Mouse (Mus musculus): ENCODE measurements around the gene Avpi1.
A peak's percentile ranks its signal among the peaks of the same experiment; 100 is the strongest.
"Not testable (repeated sequence)": the region's sequence is repeated elsewhere in the genome, so short reads cannot be mapped to it uniquely, and the experiment has no call there.

The Avpi1 gene

GRCm38 (mm10) chr19:42115783-42116335 lies 13.0 kb downstream of the Avpi1 start:
- no peak for DNase-seq (ENCODE audit: low read depth, low spot score)

- DNase-seq (ENCODE audit: low read depth, low spot score): no peak
These were observed 24.2 kb downstream of the Avpi1 start for GRCm38 (mm10) chr19:42104681-42105080.

- no peak for DNase-seq (ENCODE audit: low read depth, low spot score)
These were observed 29.5 kb downstream of the Avpi1 start for GRCm38 (mm10) chr19:42099406-42099805.

- peak; percentile 70 for DNase-seq (ENCODE audit: low read depth, low spot score)
These were observed 38.2 kb downstream of the Avpi1 start for GRCm38 (mm10) chr19:42090637-42091141.

GRCm38 (mm10) chr19:42089748-42090595 lies 38.9 kb downstream of the Avpi1 start, which contains the start of gene Pi4k2a:
Gene Pi4k2a (plus strand): TSS chr19:42090470.
- peak; percentile 100 for DNase-seq (ENCODE audit: low read depth, low spot score)

DNA sequence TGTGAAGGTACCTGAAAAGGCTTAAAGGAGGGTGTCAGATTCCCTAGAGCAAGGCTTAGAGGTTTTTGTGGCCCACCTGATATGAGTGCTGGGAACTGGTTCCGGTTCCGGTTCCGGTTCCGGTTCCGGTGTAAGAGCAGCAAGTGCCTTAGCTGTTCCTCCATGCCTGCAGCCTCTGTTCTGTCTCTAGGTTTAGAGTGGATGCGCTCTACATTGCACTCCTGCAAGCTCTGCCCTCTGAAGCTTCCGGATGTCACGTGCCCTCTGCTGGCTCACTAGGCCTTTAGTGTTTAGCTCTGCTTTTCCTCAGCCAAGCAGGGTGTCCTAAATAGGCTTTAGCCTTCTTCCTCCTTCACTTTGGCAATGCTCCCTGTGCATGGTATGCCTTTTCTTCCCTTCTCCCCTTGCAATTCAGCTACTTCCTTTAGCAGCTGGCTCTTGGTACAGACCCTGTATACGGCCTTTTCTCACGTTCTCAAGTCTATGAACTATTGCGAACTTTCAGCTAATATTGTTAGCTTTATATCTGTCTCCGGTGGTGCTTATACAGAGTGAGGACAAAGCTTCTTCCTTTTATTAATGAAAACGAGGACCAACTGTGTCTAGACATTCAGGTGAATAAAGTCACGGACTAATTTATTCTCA lies 39.6 kb downstream of the Avpi1 start:
- peak; percentile 85 for DNase-seq (ENCODE audit: low read depth, low spot score)

GRCm38 (mm10) chr19:42086166-42086565 lies 42.7 kb downstream of the Avpi1 start, which contains the start of gene Morn4:
Gene Morn4 (minus strand): TSS chr19:42086357.
- peak; percentile 97 for DNase-seq (ENCODE audit: low read depth, low spot score)

GRCm38 (mm10) chr19:42085690-42086089 lies 43.2 kb downstream of the Avpi1 start:
- DNase-seq (ENCODE audit: low read depth, low spot score): no peak

- DNase-seq (ENCODE audit: low read depth, low spot score): not testable (repeated sequence)
These were observed 47.2 kb downstream of the Avpi1 start for GRCm38 (mm10) chr19:42081613-42082012.

GRCm38 (mm10) chr19:42080469-42080868 lies 48.4 kb downstream of the Avpi1 start:
- DNase-seq (ENCODE audit: low read depth, low spot score): no peak

DNA sequence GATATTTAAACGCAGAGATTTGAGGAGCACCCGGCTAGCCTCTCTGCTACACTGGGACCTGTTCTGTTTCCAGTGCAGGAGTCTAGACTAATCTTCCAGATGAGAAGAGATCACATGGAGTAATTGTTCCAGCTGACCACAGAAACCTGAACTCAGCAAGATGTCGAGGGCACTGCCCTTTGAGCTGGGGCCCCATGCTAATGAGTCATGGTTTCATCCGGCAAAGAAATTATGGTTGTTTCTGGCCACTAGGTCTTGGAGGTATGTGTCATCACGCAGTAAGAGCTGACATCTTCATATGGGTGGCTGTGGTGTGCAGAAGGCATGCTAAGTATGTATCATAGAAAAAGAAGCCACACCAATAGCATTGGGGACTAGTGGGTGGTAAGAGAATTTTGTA lies 48.9 kb downstream of the Avpi1 start:
- DNase-seq (ENCODE audit: low read depth, low spot score): no peak

DNA sequence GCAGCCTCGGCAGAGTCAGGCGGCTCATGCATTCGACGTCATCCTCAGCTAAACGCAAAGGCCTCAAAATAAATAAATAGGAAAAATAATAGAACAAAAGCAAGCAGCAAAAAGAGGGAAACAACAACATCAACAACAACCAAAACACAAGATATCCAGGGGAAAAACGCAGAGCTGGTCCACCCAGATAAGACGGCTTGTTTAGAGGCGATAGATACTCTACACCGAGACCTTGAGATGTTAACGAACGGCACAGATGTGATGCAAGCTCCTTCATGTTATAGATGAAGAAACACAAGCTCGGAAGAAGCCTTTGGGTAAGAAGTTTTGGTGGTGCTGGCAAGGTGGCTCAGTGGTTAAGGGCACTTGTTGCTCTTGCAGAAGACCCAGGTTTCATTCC lies 49.9 kb downstream of the Avpi1 start:
- no peak for DNase-seq (ENCODE audit: low read depth, low spot score)

DNA sequence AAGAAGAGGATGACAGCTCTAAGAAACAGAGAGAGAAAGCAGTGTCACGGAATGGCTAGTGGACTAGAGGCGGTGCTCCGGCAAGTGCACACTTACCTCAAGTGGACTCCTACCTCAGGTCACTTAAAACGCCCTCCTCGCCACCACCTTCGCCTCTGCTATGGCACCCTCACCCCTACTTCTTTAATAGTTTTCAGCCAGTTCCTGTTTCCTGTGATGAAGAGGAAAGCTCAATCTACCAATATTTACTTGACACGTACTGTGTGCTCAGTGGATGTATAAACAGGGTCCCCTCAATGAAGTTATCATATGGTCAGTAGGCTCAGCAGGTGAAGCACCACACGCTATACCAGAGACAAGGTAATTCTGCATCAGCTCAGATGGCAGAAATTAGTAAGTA lies 50.3 kb downstream of the Avpi1 start:
- no peak for DNase-seq (ENCODE audit: low read depth, low spot score)

- DNase-seq (ENCODE audit: low read depth, low spot score): peak; percentile 38
These were observed 52.9 kb downstream of the Avpi1 start for GRCm38 (mm10) chr19:42075992-42076391.

- DNase-seq (ENCODE audit: low read depth, low spot score): no peak
These were observed 53.8 kb downstream of the Avpi1 start for GRCm38 (mm10) chr19:42075051-42075450.

Measured in R1 (cell line).